Mouse (Mus musculus) gastrocnemius, adult 18-20 months (tissue): ENCODE data around the gene Prkag2. TPM values are rescaled to one million over a fixed set of nuclear protein-coding genes. Genes with fewer than 3 reads are reported as not detected.

ENCODE experiments used
- DNase-seq: peaks from one replicate; pipeline ENCODE4 v3.0.0; 2021; ENCODE audit warnings: low spot score
- total RNA-seq, 2 experiments: library from RNA; stranded (reverse); gene quantifications; 2 replicates each; pipeline ENCODE4 v1.2.3; 2021

The Prkag2 gene
- total RNA-seq, 2 experiments from 2014 or later: 6.7 to 9.9 TPM

DNA sequence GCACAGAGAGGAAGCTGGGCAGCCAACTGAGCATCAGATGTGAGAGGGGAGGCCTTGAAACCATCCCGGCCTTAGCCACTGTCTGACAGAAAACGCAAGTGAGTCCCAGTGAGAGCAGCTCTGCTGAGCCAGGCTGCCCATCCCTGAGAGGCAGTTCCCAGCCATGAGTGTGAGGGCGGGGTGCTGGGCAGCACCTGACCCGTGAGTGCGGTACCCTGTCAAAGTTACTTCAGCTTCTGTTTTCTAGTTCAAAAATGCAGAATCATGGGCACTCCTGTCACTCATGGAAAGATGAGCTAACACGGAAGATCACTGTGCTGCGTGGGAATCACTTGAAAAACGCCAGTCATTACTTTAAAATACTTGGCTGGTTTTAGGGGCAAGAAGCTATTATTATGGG, 49.6 kb downstream of the Prkag2 start:
- no peak for DNase-seq

DNA sequence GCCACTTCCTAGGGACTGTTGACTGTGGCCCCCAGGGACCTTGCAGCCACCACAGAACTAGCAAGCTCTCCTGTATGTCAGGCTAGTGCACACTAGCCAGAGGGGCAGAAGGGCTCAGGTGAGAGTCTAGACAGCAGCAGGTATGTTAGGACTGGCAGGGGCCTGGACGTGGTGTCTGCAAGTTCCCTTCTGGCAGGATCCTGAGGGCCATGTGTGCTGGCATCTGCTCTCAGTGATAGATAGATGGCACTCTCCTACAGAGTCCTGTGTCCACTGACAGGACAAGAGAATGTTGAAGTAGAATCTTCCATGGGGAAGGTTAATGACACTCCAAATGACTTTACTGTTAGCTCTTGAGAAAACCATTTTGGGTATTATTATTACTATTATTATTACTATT, 52.8 kb downstream of the Prkag2 start:
- no peak for DNase-seq

DNA sequence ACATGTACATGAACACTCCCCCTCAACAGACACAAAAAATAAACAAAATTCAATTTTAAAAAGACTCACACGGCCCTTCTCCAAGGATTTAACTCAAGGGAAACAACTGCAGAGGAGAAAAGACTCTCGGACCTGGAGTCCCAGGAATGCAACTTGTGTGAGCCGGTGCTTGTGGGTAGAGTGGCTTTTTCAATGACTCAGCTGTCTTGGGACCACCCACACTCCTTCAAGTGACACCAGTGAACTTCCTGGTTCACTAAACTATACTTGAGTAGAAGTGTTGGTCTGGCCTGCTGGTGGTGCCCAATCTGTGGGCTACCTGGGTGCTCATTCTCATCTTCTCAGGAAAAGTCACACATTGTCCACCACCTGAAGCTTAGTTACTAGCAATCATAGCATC, 53.7 kb downstream of the Prkag2 start:
- no peak for DNase-seq

DNA sequence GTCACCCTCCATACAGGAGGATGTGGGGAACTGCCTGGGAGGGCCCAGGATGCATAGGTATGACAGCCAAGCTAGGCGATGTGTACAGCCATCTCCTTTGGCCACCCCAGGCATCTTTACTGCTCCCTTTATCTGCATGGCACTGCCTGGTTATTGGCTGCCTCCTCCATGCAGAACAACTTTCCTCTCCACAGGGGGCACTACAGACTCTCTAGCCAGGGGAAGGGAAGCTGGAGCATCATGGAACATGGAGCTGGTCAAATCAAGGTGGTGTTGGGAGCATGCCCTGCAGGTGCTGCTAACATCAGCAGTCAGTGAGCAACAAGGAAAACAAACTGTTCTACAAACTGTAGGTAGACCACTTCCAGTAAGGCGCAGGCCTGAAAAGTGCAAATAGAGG, 56.4 kb downstream of the Prkag2 start:
- DNase-seq: no peak

DNA sequence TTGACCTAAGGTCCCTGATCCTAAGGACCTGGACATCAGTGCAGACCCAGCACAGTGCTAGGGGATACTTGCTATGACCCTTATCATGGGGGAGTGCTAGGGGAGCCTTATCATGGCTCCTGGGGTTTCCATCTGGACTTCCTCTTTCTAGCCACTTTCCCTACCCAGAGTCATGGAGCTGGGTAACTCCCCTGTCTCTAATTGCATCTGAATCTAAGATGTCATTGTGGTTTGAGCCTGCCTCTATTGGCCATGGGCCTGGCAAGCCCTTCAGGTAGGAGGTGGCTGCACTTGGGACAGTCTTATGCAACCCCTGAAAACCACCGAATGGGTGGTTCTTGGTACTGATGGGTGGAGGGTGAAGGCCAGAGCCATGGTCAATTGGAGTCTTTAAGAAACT, 58.5 kb downstream of the Prkag2 start:
- no peak for DNase-seq

DNA sequence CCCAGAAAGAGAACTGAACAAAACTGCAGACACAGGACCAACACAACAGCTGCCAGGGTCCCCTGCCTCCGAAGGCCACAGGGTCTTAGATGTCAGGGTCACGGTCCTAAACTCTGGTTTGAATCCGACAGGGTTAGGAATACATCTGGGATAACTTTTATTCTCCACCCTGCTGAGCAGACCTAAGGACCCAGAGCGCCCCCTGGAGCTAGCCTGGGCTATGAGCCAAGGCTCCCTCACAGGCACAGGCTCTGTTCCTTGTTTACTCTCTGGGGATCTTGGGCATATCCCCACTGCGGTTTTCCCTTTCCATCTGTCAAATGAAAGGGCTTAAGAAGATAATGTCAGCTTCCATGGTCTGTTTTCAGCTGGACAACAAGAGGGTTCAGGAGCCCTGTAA, 59.1 kb downstream of the Prkag2 start:
- DNase-seq: no peak

DNA sequence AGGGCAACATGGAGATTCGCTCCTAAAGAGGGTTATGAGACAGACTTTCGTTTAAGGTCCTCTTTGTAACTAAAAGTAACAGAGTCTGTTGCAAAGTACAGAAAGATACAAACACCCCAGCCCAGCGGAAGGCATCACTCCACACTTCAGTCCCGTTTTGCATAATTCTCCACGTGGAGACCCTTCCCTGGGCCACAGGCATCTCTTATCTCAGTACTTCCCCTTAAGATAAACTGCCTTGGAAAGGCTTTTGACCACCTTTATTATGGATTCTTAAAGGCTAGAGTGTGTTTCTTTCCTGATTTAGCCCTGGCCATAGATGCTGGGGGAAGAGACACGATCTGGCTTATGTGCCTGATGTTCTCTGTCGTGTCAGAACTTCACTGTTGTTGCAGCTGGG, 59.5 kb downstream of the Prkag2 start:
- DNase-seq: no peak

DNA sequence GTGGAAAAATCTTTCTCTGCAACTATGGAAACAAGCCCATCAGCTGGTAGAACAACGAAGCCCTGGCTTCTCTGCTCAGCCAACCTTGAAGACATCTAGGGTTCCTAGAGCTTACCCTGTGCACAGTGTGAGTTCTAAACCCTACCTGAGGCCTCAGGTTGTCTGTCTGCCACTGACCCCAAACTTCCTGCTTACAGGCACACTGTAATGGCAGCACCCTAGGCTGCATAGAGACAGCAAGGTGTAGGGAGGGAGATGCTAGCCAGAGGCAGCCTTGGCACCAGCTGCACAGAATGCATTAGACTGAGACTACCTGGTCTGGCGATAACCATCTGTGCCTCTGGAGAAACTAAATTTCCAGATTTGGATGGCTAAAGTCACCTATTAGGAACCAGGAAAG, 61.6 kb downstream of the Prkag2 start:
- DNase-seq: no peak

DNA sequence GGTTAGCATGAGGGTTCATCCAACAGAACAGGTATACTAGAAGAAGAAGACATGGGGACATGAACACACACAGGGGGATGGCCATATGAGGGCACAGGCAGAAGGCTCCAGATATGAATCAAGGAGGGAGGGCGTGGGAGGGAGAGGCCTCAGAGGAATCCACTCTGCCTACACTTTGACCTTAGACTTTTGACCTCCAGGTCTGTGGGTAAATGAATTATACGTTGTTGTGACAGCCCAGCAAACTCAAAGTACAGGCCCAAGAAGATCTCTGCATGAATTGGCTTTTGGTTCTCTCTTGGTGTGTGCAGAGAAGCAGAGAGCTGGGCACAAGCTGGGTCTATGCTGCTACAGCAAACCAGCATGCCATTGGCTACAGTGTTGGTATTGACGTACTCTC, 65.1 kb downstream of the Prkag2 start:
- no peak for DNase-seq

DNA sequence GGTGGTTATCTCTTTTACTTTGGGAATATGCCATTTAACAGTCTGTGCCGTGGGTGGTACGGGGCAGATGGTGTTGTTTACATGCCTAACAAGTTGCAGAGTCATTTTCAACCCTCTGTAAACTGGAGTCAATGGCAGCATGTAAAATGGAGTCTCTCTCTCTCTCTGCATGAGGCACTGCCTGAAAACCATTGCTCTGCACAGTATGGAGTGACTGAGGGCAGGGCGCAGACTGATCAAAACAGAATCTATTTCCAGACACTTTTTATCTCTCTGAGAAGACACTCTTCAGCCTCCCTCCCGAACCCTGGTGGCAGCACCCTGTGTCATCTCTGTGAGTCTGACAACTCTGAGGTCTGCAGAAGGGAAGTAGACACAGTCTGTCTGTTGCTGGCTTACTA, 69.0 kb downstream of the Prkag2 start:
- no peak for DNase-seq

DNA sequence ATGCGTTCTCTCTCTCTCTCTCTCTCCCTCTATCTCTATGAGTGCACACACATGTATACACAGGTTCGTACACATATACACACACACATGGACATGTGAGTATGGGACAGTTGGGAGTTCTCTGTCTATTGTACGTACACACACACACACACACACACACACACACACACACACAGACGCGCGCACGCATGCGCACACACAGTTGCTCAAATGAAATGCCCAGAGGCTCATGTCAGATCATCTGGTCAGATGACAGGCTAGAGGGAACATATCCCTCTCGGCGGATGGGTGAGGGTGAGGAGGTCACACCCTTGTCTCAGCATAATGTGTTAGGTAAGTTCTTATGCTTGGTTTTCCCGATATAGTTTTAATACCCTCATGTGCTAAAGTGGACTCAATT, 69.4 kb downstream of the Prkag2 start:
- no peak for DNase-seq

DNA sequence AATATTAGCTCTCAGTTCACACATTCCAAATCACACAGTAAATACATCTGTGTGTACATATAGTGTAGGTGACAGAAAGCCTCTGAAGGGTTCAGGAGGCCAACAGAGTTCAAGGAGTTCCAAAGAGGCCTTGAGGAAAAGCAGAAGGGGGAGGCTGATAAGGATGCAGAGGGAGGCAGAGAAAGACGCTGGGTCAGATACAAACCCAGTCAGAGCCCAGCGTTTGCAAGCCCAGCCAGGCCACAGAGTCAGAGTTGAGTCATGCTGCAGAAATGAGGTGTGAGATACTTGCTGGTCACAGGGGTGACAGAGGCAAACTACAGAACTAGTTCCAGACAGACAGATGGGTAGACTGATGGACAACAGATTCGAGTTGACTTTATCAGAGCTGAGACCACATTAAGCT, 70.2 kb downstream of the Prkag2 start:
- DNase-seq: no peak

DNA sequence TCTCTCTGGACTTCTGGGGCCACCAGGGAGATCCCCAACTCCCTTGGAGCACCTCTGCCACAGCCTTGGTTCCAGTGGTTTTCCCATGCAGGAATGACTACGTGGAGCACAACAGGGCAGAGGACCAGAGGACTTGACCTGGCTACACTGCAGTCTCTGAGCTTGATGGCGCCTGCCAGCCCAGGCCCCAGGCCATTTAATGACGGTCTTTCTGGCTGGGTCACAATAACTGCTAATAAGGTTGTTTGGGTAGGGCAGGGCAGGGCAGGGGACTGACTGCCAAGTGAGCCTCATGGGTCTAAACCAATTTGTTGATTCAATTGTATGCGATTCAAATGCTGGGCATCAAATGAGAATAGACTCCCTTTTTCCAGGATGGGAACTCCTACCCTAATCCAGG, 72.8 kb downstream of the Prkag2 start:
- DNase-seq: no peak

DNA sequence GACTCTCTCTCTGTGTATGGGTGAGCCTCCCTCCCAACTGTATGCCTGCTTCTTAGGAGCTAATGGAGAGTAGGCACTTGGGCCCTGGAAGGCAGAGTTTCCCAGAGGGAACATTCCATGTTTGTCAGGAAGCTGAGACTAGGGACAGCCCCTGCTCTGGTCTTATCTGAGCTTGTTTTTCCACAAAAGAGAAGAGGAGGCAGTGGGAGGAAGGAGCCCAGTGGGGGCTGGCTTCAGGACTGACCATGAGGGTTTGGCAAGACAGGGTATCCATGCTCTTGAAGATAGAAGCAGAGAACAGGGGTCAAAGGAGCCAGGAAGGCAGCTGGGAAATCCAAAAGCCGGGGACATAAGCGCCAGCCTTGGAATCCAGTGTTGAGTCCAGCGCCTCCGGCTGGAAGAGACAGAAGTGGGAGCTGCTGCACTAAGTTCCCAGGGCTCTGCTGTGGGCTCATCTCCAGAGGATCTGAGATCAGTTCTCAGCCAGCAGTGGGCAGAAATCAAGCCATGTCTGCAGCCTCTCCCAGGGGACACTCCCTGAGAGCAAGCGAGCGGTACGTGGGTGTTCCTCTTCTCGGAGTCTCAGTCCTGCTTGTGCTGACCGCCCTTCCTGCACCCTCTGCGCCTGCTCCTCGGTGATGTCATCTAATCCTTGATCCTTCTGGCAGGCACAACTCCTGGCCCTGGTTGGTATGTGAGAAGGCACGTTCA, 75.0 kb downstream of the Prkag2 start:
- peak; percentile 63 for DNase-seq

DNA sequence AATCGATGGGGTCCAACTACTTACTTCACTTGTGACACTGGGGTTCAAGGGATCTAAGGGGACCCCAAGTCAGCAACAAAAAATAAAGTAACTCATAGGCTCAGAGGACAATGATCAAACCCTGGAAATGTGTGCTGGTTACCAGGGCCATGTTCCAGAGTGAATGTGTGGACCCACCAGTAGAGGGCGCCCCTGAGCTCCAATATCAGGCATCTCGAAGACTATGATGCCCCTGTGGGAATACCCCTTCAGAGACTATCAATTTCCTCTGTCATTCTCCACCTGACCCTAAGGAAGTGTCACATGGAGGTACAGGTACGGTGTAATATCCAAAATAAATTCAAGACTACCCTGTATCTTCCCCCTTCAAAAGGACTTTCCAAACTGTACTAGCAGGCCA, 77.5 kb downstream of the Prkag2 start:
- peak; percentile 41 for DNase-seq

DNA sequence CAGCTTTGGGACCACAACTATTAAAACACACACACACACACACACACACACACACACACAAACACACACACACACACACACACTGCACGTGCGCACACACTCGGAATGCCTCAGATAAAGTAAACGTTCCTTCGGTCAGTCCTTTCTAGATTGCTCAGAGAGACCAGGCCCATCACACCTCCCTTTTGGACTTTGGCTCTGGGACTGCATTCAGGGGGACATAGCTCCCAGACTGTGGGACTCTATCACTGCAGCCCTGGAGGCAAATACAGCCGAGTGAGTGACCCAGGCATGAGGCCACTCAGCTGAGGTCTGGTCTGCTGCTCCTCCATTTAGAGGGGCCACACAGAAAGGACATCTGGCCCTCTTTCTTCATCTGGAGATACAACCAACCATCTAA, 81.2 kb downstream of the Prkag2 start:
- no peak for DNase-seq

DNA sequence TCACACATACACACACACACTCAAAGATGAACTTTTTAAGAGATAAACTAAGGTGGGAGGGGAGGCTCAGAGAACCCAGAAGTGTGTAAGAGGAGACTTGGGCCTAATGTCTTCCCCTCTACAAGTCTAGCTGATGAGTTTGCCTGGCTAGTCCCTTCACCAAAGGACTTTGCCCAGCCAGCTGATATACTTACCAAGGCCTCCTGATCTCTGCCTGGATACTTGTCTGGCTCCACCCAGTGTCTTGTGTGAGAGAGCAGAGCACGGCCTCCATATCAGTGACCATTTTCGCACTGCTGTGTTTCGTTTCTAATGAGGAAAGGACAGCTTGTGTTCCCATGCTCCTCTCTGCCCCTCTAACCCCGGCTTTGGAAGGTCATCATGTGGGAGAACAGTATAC, 88.3 kb downstream of the Prkag2 start:
- DNase-seq: no peak

DNA sequence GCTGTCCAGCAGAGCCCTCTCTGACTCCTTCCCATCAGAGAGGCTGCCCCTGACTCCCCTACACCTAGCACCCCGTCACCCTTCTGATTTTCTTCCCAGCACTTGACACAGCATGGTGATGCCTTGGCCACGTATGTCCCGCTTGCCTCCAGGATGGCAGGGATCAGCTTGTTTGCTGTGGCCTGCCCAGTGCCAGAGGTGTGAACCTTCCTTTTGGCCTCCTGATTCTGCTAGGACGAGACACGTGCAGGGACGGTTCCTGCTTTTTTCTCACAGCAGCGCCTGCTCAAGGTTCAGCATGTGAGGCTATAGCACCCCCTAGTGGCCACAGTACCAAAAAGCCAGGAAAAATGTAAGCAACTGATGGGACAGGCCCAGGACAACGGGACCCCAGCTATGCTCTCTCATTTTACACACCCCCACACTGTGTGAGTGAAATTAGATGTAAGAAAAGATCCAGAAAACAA, 89.4 kb downstream of the Prkag2 start:
- DNase-seq: peak; percentile 87

DNA sequence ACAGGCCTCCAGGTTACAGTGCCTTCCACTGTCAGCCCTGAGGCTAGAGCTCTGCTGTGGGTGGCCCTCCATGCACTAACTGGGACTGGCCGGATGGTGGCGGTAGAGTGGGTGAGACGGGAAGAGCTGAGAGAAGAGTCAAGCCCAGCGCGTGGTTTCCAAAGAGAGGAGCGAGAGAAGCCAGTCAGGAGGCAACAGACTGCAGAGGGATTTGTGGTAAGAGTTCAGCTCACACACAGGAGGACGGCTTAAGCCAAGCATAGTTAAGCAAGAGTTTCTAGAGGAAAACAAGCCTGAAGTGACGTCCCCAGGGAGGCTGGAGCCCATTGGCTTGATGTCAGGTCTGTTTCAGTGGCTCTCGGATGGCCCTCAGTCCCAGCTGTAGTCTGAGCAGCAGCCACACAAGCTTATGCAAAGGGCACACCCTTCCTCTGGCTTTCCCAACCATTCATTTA, 90.0 kb downstream of the Prkag2 start:
- peak; percentile 94 for DNase-seq

DNA sequence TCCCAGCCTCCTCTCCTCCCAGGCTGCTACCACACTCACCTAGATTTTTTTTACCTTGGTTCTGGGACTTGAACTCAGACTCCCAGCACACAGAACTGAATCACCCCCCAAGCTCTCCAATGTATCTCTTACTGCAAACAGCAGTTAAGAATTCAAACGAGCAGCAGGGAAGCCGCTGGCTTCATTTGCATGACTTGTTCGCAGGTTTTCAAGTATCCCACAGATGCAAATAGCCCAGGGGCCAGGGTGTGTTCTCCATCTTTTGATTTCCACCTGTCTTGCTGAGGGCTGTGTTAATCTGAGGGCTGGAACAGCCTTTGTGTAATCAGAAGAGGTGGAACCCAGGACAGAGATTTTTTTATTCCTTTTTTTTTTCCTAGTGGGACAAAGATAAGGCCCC, 90.7 kb downstream of the Prkag2 start:
- DNase-seq: no peak

DNA sequence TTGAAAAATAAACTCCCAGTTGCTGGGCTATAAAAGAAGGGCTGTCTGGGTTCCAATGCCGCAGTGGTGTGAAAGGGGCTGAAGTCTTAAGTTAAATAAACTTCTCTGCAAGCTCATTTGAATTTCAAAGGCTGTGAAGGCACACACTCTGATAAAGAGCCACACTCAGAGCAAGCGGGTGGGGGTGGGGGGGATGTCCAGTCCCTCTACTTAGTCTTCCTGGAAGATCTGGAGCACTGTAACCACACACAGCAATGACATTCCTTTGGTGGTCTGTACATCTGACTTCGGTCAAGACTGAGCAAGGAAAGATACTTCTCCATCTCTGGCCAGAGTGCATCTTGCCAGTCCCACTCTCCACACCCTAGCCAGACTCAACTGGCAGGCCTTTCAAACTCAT, 91.5 kb downstream of the Prkag2 start:
- no peak for DNase-seq

DNA sequence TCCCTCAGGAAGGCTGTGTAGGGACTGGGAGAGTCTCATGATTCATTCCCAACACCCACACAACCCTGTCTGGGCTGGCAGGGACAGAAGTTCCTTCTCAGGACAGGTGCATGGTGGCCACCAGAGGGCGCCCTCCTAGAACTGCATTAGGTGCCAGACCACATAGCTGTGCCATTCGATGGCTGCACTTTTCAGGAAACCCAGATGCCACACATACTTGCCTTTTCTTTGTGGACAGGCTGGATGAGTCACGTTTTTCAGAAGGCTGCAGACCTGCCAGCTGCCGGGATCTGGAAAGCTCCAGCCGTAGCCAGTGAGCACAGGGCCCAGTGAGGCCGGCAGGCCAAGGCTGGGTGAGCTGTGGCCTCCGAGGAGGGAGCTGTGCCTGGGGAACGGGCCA, 93.6 kb downstream of the Prkag2 start:
- peak; percentile 67 for DNase-seq

DNA sequence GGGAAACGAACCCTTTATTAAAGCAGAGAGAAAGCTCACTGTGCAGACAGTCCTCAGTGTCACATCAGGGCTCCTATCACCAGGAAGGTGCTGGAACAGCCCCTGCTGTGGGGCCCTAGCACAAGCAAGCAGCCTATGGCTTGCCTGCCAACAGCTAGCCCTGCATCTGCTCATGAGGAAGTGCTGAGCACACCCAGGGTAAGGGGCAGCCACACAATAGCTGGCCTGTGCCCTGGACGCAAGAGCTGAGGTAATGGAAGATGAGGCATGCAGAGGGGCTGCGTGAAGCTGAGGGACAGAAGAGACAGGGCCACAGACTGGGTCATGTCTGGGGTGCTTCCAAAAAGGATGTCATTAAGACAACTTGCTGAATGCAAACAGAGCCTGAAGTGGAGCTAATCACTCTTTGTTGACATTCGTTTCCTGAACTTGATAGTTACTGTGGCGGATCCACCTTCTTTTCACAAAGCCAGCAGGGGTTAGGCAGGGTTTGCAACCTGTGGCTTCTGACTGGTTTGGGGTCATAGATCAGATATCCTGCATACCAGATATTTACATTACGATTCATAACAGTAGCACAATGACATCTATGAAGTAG, 94.8 kb downstream of the Prkag2 start:
- DNase-seq: no peak
